Mouse (Mus musculus): Measurements from ENCODE around the gene Etl4.

Gene Etl4

GRCm38 (mm10) chr2:20759045-20759662 lies 849.6 kb downstream of the Etl4 start:
- no peak for DNase-seq (ENCODE audit: low spot score in 2 of 2)

- DNase-seq (ENCODE audit: low spot score in 2 of 2), result no peak
These were observed 851.7 kb downstream of the Etl4 start for GRCm38 (mm10) chr2:20761320-20761719.

GRCm38 (mm10) chr2:20761751-20762150 lies 852.2 kb downstream of the Etl4 start:
- DNase-seq (ENCODE audit: low spot score in 2 of 2), result no peak

GRCm38 (mm10) chr2:20763511-20764212 lies 854.1 kb downstream of the Etl4 start:
- no peak for DNase-seq (ENCODE audit: low spot score in 2 of 2)

DNA sequence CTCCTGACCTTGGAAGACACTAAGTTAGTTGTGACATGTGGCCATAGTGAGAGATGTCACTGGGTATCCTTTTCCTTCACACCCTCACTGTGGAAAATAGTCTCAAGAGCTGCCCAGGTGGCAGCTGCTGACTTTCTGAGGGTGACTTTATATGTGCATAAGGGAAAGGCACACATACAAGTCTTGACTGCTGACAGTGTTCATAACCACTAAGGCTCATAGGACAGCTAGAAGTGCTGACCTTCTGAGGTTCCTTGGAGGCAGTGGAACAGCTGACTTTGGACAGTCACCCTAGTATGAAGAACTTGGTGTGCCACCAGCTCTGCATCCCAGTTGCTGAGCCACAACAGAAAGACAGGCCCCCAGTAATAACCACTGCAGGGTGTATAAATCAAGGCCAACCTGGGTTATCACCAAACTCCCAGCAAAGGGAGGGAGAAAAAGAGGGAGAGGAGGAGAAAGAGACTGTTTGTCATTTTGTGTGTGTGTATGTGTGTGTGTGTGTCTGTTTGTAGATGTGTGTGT lies 855.0 kb downstream of the Etl4 start:
- DNase-seq (ENCODE audit: low spot score in 2 of 2), result no peak

DNA sequence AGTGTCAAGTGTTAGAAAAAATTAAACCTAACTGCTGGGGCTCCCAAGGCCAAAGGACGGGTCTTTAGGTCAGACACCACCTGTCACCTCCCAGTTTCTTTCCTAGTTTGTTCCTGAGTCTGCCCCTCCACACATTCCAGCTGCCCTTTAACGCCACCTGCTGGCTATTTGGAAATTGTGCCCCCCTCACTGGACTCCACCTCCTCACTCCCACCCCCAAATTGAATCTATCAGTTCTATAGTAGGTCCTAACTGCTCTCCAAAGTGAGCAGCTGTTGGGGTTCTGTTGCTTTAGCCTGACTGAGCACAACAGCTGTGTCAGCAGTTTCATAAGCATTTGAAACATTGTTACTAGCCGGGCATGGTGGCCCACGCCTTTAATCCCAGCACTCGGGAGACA lies 859.1 kb downstream of the Etl4 start:
- no peak for DNase-seq (ENCODE audit: low spot score in 2 of 2)

DNA sequence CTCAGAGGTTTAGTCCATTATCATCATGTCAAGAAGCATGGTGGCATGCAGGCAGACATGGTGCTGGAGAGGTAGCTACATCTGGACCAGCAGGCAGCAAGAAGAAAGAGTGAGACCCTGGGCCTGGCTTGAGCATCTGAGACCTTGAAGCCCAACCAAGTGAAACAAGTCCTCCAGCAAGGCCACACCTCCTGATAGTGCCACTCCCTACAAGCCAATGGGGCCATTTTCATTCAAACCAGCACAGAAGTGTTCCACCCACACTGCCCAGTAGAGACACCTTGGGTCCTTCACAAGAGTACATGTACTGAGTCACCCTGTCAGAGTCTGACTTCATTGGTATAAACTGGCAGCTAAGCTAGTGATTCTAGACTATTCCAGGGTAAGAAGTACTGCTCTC lies 860.6 kb downstream of the Etl4 start:
- DNase-seq (ENCODE audit: low spot score in 2 of 2), result no peak

- no peak for DNase-seq (ENCODE audit: low spot score in 2 of 2)
These were observed 864.9 kb downstream of the Etl4 start for GRCm38 (mm10) chr2:20774462-20774861.

DNA sequence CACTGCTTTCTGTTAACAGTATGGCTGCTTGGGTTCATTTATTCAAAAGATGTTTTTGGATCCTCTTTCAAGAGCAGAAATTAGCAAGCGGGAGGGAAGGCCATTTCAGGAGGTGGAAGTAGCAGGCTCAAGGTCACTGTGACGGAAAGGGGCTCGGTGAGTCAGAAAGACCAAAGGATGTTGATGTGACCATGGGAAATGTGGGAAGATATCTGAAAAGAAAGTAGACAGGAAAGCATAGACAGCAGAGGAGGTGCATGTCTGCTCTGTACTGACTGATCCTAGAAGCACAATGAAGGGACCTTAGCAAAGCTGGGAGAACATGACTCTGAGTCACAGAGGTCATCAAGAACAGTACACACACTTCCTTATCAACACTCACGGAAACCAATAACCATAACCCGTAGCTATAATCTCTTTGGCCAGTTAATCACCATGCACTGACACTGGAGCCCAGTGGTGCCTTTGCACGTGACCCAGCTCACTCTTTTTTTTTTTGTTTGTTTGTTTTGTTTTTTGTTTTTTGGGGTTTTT lies 866.7 kb downstream of the Etl4 start:
- DNase-seq (ENCODE audit: low spot score in 2 of 2), result no peak

- no peak for DNase-seq (ENCODE audit: low spot score in 2 of 2)
These were observed 868.4 kb downstream of the Etl4 start for GRCm38 (mm10) chr2:20777931-20778330.

DNA sequence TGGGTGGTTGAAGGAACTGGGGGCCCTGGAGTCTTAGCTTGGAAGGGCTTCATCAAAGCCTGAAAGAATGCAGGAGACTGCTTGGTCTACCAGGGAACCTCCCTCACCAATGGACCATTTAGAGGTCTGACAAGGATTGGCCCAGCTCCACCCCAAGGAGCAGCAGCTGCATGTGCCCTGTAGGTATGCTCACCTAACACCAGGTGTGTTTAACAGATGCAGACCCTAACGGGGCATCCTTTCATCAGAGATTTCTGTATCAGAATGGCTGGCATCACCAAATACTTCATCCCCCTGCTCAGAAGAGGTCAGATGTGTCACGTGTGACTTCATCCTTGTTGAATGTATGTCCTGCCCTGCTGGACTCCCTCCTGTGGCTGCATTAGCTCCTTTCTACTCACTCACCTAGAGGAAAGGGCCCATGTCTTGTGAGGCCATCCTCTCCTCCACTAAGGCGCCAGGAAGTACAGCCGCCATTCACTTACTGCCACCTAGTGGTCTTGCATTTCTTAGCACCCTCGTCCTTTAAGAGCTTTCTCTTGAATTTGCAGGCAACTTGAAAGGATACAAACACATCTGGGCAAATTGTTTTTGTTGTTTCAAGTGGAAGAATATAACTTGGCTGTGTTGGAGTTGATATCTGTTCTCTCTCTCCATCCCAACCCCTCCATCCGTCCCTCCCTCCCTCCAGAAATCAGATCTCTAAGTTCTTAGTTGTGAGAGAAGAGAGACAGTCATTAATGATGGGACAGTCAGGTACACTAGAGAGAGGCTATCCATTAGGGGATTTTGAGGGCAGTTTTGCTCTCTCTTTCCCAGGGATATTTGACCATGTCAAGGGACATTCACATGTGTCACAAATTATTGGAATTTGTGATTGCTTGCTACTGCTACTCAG lies 870.2 kb downstream of the Etl4 start:
- DNase-seq (ENCODE audit: low spot score in 2 of 2), result peak in 1 of 2 experiments; percentile 38

GRCm38 (mm10) chr2:20801236-20801890 lies 891.8 kb downstream of the Etl4 start:
- DNase-seq (ENCODE audit: low spot score in 2 of 2), result no peak

DNA sequence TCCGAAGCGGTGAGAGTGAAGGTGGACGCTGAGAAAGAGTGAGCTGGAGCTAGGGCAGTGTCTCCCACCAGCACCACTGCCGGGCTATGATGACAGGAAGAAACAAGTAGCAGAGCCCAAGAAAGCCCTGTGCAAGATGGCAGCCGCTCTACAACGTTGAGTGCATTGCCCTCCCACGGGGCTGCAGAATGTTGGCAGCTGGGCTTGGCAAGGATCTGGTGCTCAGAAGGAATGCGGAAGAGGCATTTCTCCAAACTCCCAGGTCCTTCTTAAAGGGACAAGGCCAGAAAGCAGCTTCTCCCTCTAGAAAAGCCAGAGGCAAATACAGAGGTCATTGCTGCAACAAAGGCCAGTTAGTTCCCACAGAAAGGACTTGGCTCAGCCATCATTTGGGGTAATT lies 901.9 kb downstream of the Etl4 start:
- DNase-seq (ENCODE audit: low spot score in 2 of 2), result no peak

DNA sequence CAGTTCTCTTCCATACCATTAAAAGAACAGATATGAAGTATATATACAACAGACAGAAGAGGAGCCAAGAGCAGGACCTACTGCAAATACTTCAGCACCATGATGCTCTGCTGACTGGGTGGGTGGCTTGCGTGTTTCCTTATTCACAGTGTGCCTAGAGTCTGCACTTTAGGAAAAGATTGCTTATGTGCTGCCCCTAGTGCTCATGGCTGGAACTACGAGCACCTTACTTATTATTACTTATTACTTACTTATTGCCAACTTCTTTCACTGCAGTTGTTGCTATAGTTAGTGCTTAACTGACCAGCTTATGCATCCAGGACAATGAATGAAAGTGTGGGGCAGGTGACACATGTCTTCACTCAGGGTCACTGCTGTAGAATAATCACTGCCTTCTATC lies 904.4 kb downstream of the Etl4 start:
- peak in 1 of 2 experiments; percentile 20 for DNase-seq (ENCODE audit: low spot score in 2 of 2)

GRCm38 (mm10) chr2:20818226-20818625 lies 908.6 kb downstream of the Etl4 start:
- DNase-seq (ENCODE audit: low spot score in 2 of 2), result no peak

DNA sequence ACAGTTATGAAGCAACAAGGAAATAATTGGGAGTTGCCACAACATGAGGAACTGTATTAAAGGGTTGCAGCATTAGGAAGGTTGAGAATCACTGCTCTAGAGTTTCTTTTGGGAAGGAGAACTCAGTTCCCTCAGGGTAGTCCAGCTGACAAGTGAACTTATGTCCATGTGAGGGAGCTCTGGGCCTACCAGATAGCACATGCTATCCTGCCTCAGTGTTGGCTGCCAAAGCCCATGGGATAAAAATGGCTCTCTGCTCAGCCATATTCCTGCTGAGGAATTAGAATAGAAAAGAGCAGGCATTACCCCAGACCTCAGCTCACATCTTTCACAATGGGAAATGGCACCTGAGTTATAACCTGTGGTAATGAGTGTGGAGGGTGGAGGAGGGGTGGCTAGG lies 916.7 kb downstream of the Etl4 start:
- no peak for DNase-seq (ENCODE audit: low spot score in 2 of 2)

GRCm38 (mm10) chr2:20830882-20831281 lies 921.3 kb downstream of the Etl4 start:
- no peak for DNase-seq (ENCODE audit: low spot score in 2 of 2)

DNA sequence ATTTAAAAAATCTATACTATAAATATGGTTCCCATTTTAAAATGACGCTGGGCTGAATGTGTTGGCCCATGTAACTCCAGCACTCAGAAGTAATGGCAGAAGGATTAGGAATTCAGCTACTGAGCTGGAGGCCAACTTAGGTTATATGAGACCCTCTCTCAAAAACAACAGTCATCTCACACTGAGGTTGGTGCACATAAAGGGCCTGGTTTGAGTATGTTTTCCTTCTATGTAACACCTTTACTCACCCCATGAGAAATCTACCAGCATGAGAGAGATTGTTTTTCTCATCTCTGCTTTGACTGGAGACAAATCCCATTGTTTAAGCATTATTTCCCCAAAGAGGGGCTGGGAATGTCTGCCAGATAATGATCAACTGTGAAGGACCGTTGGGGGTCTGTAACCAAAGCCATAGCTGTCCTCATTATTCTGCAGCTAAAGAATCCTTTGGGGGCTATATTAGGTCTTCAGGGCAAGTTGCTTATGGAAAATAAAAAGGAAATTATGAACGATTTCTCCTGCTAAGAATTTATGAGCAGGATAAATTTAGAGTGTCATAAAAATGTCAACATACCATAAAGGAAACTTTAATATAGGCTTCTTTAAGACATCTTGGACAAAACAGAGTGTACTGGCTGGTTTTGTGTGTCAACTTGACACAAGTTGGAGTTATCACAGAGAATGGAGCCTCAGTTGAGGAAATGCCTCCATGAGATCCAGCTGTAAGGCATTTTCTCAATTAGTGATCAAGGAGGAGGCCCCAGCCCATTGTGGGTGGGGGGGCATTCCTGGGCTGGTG lies 922.2 kb downstream of the Etl4 start:
- DNase-seq (ENCODE audit: low spot score in 2 of 2), result no peak

DNA sequence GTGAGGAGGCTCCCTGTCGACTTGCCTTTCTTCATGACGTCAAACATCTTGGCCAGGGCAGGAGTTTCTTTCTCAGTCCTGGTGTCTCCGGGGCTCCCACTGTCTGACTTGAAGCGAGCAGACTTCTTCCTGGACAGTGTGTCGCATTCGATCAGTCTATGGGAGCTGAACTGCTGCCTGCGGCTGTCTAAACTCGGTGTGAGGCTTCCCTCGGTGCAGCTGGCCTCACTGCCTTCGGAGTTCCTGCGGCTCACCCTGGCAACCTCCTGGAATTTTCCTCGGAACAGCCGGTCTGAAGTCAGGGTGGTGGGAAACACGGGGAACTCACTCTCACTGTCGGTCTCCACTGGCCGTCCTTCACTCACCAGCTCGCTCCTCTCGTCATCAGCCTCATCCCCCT lies 939.8 kb downstream of the Etl4 start:
- no peak for DNase-seq (ENCODE audit: low spot score in 2 of 2)

Measured in spleen, postnatal 10 days (tissue).